Mouse (Mus musculus) CD4-positive helper T cell, adult 2 months (primary cell): Measurements from ENCODE around the gene Flnb.

ENCODE experiments used
- DNase-seq: peaks from one replicate; pipeline ENCODE4 v3.0.0-alpha.2; 2012; ENCODE audit warnings: low read depth, missing footprints, low spot score

Flnb gene

DNA sequence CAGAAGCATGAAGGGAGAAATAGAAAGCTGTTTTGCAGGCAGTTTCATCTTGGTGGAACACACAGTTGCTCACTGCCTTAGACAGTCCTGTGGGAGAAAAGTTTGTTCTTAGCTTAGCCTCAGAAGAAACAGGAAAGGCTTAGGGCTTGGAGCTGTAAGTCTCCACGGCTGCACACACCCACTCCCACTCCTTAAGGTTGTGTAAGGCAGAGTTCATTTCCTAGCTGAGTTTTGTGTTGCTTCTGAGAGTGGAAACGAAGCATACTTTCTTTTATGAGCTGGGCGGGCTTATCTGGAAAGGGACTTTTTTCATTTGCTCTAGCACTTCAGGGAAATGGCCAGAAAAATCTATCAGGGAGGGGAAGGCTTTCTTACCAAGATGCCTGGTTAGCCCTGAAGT, 82.2 kb downstream of the Flnb start:
- DNase-seq = no peak

DNA sequence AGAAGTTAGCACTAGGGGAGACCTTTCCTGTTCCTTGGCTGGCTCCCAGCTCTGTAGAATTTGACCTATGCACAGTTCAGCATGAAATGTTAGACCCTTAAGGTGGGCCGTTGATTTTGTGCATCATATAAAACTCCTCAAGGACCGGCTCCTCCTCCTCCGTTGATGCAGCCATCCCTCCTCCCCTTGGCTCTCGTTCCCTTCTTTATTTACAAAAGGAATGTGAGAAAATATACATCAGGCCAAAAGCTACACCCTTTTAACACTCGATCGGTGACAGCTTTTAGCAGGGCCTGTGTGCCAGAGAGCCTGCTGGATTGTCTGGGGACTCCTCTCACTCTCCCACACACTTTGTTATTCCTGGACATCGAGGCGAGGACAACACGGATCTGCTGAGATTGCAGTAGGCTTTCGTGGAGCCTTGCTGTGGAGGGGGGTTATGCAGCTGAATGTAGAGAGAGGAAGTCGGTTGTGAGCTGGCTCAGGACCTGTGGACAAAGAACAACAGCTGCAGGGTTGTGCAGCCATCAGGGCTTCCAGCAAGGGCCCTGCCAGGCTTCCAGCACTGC, 82.8 kb downstream of the Flnb start:
- DNase-seq = no peak

DNA sequence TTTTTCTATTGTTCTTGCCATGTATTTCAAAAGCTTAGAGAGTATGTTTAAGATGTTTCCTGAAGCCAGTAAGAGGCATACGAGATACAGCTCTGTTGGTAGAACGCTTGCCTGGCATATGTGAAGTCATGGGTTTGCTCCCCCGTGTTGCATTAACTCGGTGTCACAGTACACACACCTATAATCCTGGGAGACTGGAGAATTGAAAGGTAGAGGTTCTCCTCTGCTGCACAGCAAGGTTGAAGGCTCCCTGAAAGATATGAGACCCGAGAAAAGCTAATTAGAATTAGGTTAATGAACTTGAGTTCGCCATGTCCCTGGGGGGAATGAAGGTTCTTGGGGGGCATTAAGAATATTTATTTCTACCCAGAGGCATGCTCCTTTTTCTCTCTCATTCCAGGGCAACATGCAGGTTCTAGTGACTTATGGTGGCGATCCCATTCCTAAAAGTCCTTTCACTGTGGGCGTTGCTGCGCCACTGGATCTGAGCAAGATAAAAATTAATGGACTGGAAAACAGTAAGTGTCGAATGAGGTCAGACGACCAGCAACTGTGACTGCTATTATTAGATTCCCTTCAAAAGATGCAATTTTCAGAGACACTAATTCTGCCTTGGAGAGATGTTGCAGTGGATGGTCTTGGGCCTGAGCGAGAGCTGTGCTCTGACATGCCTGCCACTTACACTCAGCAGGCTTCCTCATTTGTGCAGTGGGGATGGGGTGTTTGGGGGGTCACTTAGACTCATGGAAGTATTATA, 83.9 kb downstream of the Flnb start:
- no peak for DNase-seq

DNA sequence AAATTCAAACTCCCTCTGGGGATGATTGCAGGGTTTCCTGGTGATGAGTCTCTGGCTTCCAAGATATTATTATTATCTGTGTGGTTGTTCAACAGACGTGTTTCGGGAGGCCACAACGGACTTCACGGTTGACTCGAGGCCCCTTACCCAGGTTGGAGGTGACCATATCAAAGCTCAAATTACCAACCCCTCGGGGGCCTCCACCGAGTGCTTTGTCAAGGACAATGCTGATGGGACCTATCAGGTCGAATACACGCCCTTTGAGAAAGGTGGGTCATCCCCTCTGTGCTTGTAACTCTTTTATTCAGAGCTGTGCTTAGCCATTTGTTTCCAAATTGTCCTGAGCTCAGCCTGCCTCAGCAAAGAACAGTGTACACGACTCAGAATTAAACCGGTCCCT, 89.3 kb downstream of the Flnb start:
- no peak for DNase-seq

DNA sequence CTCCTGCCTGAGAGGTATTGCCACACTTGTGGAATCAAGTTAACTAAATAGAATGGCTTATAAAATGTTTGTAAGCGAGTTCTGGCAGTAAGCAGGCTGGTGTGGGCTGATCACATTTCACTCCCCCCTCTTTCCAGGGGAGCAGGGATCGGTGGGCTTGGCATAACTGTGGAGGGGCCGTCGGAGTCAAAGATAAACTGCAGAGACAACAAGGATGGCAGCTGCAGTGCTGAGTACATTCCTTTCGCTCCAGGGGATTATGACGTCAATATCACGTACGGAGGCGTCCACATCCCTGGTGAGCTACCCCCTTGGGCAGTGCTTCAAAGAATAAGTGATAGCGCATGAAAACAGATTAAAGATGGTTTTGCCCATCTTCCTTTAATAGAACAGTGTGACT, 91.7 kb downstream of the Flnb start:
- no peak for DNase-seq

DNA sequence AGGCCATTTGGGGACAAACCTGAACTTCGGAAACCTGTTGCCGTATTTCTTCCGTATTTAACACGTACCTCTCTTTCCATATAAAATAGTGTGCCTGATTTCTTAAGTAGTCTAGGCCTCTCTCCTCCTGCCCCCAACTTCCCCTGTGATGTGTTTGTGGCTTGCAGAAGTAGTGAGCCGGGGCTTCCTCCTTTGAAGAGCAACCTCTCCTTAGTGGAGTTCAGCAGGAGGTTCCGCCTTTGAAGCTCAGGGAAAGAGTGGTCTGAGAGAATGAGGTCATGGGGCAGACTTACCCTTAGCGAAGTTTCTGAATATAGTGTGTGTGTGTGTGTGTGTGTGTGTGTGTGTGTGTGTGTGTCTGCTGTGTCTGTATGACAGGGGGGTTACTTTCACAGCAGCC, 96.1 kb downstream of the Flnb start:
- peak; percentile 36 for DNase-seq

DNA sequence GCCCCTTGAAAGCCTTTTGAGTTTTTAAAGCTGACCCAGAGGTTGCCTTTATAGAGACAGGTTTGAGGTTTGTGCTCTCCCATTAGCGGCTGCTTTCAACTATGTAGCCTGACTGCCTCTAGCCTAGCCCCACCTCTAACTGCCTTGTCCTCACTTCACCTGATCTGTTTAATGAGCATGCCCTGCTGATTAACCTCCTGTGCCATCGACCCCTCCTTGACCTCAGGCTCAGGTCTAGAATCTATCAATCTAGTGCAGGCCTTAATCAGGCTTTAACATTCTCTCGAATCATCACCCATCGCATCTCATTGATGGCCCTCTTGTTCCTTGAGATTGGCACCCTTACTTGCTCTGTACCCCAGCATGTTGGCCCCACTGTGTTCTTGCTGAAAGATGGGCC, 96.7 kb downstream of the Flnb start:
- DNase-seq = no peak

DNA sequence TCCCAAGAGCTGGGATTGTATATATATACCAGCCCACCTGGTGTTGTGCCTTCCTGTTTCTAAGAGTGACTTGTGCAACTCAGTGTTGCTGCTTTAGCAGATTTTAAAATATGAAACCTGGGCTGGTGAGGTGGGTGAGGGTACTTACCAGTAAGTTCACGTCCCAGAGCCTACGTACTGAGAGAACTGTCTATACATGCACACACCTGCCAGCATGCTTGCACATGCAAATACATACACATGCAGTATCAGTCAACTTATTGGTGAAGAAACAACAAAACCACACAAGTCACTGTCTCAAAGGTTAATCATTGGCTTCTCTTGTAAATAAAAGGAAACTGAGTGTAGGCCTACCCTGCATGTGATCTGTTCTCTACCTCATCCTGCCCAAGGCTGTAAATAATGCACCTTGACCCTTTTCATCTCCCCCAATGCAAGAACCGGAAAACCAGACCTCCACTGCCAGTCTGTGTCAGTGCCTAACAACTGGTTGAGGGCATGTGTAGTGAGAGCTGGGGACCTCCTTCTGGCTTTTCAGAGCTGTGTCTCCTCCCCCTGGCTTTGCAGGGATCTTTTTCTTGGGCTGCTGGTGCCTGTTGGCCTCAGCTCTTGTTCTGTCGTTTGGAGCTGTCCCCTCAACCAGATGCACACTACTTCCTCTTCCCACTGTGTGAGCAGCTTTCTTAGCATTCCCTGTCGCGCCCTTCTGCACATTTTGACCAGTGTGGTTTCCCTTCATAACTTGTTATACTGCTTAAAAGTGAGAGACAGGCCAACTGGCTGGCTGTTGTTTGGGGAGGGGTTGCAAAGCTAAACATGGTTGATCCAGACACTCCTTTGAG, 100.6 kb downstream of the Flnb start:
- no peak for DNase-seq

DNA sequence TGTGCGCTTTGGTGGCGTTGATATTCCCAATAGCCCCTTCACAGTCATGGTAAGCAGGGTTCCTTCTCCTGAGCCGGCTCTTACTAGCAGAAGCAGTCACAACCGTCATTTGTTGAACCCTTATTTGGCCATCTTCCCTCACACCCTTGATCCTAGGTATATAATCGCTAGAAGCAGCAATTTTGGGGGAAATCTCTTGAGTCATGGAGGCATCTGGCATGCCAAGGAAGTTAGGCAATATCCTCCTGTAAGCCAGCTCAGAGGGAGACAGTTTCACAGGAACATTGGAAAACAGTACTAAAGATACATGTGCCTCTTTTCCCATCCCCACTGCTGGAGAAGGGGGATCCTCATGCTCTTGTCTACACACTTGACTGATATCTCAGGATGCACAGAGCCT, 101.6 kb downstream of the Flnb start:
- no peak for DNase-seq

DNA sequence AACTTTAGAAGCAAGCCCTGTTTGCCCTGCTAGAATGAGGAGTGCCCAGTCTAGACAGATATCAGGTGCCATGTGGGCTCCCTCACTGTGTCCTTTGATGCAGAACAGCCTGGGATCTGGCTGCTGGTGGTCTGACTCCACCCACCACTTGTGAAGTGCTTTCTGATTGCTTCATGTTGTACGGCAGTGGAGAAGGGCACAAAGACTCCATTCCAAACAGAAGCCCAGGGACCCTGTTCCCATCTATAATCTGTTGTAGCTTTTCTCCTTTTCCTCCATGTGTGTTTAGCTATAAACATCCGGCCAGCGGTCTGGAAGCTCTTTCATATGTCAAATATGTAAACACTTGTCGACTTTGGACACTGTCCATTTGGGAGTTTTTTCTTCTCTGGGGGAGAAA, 102.2 kb downstream of the Flnb start:
- no peak for DNase-seq

DNA sequence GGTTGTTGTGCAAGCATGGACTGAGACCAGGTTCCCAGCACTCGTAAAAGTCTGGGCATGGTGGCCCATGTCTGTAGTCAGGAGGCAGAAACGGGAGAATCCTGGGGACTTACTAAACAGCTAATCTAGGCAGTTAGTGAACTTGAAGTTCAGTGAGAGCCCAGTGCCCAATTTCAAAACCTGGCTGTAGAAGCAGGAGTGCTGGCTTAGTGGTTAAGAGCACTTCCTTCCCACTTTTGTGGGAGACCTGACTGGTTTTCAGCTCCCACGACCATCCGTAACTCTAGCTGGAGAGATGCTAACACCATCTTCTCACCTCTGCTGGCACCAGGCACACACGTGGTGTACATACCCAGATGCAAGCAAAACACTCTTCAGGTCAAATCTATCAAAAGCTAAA, 103.7 kb downstream of the Flnb start:
- DNase-seq = no peak

DNA sequence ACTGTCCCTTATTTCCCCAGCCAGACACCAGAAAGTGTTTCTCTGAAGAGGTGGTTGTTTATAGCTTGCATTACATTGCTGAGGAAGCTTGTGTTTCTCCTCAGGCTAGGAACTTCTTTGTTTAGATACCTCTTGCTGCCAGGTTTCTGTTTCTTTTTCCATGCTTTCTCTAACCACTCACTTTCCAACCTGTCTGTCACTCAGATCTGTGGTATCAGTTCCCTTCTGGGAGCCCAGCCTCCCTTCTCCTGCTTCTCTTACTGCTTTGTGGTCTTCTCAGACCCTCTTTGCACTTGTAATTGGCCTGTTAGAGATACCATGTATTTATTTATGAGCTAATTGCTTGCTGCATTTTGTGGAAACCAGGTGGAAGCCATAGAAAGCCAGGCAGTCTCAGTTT, 105.9 kb downstream of the Flnb start:
- no peak for DNase-seq

DNA sequence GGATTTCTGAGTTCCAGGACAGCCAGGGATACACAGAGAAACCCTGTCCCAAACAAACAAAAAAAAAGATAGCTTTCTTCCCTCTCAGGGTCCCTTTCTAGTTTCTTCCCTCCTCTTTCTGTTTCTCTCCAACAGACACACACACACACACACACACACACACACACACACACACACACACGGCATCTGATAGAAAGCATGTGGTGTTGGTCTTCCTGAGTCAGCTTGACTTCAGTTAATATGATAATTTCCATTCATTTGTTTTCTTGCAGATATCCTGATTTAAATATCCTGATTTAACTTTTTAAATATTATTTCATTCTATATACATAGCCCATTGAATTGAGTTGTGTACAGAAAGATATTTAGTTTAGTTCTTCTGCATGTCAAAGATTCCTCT, 110.6 kb downstream of the Flnb start:
- no peak for DNase-seq

DNA sequence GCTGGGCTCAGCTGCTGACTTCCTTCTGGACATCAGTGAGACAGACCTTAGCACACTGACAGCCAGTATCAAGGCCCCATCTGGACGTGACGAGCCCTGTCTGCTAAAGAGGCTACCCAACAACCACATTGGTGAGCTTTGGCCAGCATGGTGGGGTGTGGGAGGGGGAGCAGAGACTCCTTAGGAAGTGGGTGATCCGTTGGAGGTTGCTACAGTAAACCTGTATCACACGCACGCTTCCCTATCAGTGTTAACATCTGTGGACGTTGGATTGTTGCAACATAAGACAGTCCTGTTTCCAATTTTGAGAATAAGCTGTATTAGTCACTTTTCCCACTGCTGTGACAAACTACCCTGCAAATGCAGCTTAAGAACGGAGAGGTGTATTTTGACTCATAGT, 111.3 kb downstream of the Flnb start:
- DNase-seq = peak; percentile 35

DNA sequence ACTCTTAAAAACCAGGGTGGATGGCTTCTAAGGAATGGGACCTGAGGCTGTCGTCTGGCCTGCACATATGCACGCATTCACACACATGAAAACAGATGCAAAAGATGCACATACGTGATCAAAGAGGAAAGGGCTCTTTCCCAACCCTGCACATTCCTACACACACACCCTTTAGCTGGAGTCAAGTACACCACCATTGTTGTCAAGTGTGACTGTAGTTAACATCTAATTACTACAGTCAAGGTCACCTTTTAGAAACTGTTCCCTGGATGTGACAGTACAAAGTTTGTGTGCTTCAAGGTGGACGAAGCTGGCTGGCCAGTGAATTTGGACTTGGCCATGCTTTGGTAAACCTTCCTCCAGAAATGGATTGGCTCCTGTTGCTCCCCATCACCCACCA, 114.4 kb downstream of the Flnb start:
- no peak for DNase-seq

DNA sequence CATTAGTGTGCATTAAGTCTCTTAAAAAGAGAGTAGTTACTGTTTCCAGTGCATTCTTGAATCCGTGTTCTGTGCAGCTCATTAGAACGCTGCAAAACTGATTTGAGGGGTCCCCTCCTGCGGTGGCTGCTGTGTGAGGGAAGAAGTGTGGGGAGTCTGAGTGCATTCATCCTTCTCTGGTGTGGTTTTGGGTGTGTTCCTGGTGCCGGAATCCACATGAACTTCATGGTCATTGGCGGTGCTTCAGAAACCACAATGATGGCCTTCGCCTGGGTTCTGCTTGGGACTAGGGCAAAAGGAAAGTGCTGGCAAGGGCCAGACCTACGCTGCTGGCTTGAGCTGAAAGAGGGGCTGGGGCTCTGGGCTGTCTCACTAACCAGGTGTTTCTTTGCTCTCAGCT, 116.4 kb downstream of the Flnb start:
- no peak for DNase-seq

DNA sequence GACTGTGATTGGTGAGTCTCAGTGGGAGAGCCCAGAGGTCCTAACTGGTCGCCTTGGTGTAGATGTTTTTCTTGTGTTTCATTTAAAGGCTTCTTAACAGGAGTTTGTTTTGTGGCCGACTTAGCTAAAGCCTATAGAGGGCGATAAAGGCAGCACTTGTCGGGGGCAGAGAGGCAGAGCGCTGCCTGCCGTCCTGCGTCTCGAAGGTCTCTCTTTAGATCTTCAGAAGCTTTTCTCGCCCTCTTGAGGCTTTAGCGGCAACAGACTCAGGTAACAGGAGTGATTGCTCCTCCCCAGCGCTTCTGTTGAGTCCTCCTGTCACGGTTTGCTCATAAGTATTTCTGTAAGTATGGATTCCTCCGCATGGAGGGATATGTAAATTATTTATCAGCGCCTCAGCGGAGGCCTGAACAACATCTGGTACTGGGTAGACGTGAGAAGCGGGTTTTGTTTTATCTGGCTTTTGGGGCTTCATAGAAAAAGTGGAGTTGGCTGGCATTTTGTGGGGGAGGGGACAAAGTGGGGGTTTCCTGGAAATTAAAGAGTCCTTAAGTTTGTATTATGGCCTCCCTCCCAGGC, 119.4 kb downstream of the Flnb start:
- DNase-seq = peak; percentile 46

DNA sequence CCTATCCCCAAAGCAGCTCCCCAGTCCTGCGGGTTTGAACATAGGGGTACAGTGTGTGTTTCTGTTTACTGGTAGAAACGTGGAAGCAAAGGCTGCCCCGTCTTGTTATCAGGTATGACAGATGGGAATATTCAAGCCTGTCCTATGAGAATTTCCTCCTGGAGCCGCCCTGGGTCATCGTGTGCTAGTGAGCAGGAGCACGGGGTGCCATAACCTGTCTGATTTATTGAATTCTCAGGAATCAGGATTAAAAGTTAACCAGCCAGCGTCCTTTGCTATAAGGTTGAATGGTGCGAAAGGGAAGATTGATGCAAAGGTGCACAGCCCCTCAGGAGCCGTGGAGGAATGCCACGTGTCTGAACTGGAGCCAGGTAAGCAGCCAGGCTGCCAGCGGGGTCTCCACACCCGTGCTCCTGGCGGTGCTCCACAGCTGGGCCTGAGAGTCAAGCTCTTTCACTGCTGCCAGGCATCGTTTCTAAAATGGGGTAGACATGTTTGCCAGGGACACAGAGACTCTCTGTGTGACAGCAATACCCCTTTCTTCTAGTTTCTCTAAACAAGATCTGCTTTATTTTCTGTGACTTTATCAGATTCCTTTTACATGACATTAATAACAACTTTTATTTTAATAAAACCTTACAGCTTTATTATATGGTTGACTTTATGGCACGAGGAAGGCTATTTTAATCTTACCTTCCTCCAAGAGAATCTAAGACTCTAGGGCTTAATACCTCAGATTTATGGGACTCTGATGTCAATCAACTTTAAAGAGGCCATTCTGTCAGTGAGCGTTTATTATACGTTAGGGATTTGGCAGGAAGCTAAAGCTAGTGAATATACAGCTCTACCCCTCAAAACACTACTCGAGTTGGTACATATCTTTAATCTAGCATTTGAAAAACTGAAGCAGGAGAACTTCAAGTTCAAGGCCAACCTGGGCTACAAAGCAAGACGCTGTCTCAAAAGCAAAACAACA, 121.3 kb downstream of the Flnb start:
- DNase-seq = no peak

DNA sequence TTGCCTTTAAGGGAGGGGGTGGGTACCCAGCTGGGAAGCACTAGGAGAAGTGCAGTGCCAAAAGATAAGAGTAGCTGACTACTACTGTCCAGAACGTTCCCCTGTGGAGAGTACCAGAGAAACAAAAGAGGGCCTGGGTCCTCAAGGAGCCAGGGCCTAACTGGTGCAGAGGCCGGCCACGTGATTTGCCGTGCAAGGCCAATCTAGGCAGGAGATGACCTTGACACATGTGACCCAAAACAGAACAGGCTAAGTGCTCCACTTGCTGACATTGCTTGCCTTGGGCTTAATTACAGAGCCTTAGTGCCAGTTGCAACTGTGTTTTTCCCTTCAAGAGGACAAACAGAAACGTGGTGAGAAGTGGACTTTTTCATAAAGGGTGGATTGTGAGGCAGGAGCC, 123.7 kb downstream of the Flnb start:
- no peak for DNase-seq

DNA sequence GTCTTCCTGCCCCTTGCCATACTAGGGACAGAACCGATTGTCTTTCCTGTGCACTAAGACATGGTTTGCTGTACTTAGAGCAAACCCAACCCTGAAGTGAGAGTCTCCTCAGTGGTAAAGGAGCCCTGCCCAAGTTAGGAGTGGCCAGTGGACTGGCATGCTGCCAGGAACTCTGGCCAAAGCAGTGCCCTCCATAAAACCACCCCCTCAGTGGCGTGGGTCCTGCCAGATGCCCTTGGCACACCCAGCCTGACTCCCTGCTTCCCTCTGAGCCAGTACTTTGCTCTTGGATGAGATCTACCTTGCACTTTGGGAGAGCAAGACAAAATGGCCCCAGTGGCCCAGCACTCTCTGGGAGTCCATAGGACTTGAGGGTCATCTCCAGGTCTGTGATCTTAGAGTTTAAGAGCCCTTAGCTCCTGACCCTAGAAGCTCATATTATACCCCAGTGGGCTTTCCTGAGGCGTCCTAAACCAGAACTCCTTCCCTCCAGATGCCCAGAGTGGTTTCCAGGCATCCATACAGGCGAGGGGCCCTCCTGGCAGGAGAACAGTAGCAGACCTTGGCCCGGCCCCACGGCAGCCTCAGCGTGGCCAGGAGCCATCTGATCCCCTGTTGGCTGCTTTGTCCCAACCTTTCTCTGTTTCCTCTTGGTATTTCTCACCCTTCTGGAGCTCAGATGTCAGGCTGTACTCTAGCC, 125.5 kb downstream of the Flnb start:
- no peak for DNase-seq

DNA sequence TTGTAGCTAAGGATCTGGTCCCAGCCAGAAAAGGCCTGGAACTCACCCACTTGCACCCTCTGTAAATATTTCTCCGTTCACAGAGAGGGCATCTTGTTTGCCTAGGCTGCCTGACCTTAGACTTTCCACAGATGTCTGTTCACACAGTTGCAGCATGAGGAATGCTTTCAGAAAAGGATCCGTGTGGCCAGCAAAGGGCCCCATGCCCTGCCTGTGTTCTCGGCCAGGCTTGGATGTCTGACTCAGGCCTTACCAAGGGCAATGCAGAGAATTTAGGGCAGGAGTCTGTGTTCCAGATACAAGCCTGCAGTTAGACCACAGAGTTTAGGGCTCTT, 126.0 kb downstream of the Flnb start:
- DNase-seq = no peak
